Mouse (Mus musculus) activated CD4-positive, CD25-positive, alpha-beta regulatory T cell, adult 9 weeks (primary cell): ENCODE results near the gene Ankrd61. TPM values are rescaled to one million over a fixed set of nuclear protein-coding genes. Genes with fewer than 3 reads are reported as not detected.

Experiments used
- polyA plus RNA-seq: library from polyadenylated mRNA; unstranded; fragments of 100-300 nt; shearing (Covaris generic); gene quantifications from one replicate; pipeline ENCODE4 v1.2.1, GENCODE M21; 2017

Gene Ankrd61
- polyA plus RNA-seq = 0.32 TPM

GRCm38 (mm10) chr5:143897635-143898330 is at the start of gene Ankrd61:
TSS of gene Ankrd61 (minus strand) at chr5:143897685.

GRCm38 (mm10) chr5:143932831-143933230 is 35.3 kb upstream of the Ankrd61 start, which contains the start of gene Rsph10b:
TSS of gene Rsph10b (plus strand) at chr5:143933035.

DNA sequence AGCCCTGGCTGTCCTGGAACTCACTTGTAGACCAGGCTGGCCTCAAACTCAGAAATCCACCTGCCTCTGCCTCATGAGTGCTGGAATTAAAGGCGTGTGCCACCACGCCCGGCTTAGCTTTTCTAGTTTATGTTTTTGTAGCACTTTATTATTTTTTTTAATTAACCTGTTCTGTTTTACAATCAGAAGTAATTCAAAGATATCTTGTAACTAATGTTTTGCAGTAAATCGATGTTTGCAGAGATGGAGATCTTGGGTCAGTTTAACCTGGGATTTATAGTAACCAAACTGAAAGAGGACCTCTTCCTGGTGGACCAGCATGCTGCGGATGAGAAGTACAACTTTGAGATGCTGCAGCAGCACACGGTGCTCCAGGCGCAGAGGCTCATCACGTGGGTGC is 30.4 kb upstream of the Ankrd61 start, which contains the start of gene Gm42421:
TSS of gene Gm42421 (plus strand) at position 301 of the 400 bp plus-strand sequence.

GRCm38 (mm10) chr5:143909417-143910400 is 12.2 kb upstream of the Ankrd61 start, which contains the start of the genes Aimp2 and Pms2:
TSS of gene Aimp2 (minus strand) at chr5:143909847.
TSS of gene Pms2 (plus strand) at chr5:143909964.

Other genes with a start within 250 kb of the Ankrd61 start
- gene Usp42, start 165.4 kb downstream of the Ankrd61 start, polyA plus RNA-seq = 14.2 TPM
- gene Eif2ak1, start 79.9 kb downstream of the Ankrd61 start, polyA plus RNA-seq = 65.0 TPM
- gene Aimp2, start 12.2 kb upstream of the Ankrd61 start, polyA plus RNA-seq = 56.0 TPM
- 36.7 TPM for gene Pms2, start 12.3 kb upstream of the Ankrd61 start, polyA plus RNA-seq
- gene Gm42421, start 30.5 kb upstream of the Ankrd61 start, polyA plus RNA-seq = 0.61 TPM
- 0.82 TPM for gene Rsph10b, start 35.4 kb upstream of the Ankrd61 start, polyA plus RNA-seq
- gene Ccz1, start 117.2 kb upstream of the Ankrd61 start, polyA plus RNA-seq = 54.9 TPM
- gene Ocm, start 129.0 kb upstream of the Ankrd61 start, polyA plus RNA-seq = not detected
- gene Lmtk2, start 202.8 kb upstream of the Ankrd61 start, polyA plus RNA-seq = 3.6 TPM